Mouse (Mus musculus) heart, postnatal 36 days (tissue): ENCODE measurements around the gene Gli2. TPM values are rescaled to one million over a fixed set of nuclear protein-coding genes. Genes with fewer than 3 reads are reported as not detected.

Experiments
- DNase-seq, 2 experiments: peaks; one replicate each; pipeline ENCODE4 v3.0.0; 2021 to 2022
- intact Hi-C: fragments of 180-260 bp; cut with DNase I; formaldehyde crosslinking; loops from one replicate; pipeline ENCODE4 v1.15.1; 2025
- total RNA-seq, 2 experiments: library from RNA; stranded (reverse); gene quantifications; 2 replicates each; pipeline ENCODE4 v1.2.3; 2021

Gene Gli2
- total RNA-seq, 2 experiments from 2014 or later, result 1.0 to 2.0 TPM

GRCm38 (mm10) chr1:119052631-119053177 lies 715 bp downstream of the Gli2 start:
- intact Hi-C loops, result loop anchor here (5.0 kb wide), 2 partner anchors 70 to 115 kb away; no protein-coding TSS in a partner anchor
- peak; percentile 20 to 33 for DNase-seq

- peak in 1 of 2 experiments; percentile 33 for DNase-seq
- intact Hi-C loops, result loop anchor here (5.0 kb wide), 2 partner anchors 70 to 115 kb away; no protein-coding TSS in a partner anchor
Measured at GRCm38 (mm10) chr1:119051938-119052551, 1.4 kb downstream of the Gli2 start.

GRCm38 (mm10) chr1:119051192-119051937 lies 2.1 kb downstream of the Gli2 start:
- intact Hi-C loops, result loop anchor here (5.0 kb wide), 2 partner anchors 69 to 114 kb away; no protein-coding TSS in a partner anchor

GRCm38 (mm10) chr1:119049812-119050615 lies 3.4 kb downstream of the Gli2 start:
- intact Hi-C loops, result loop anchor here (5.0 kb wide), 2 partner anchors 68 to 113 kb away; no protein-coding TSS in a partner anchor
- DNase-seq, result peak in 1 of 2 experiments; percentile 25

More at GRCm38 (mm10) chr1:119051192-119051937, 2.1 kb downstream of the Gli2 start:
- DNase-seq, result no peak

- intact Hi-C loops, result no loop called here
- no peak for DNase-seq
Measured at GRCm38 (mm10) chr1:119048988-119049387, 4.4 kb downstream of the Gli2 start.

GRCm38 (mm10) chr1:119048547-119048946 lies 4.9 kb downstream of the Gli2 start:
- no peak for DNase-seq
- intact Hi-C loops, result no loop called here

- peak; percentile 50 to 68 for DNase-seq
- intact Hi-C loops, result no loop called here
Measured at GRCm38 (mm10) chr1:119047462-119048371, 5.7 kb downstream of the Gli2 start.

- intact Hi-C loops, result no loop called here
- DNase-seq, result no peak
Measured at GRCm38 (mm10) chr1:119038436-119038835, 15.0 kb downstream of the Gli2 start.

GRCm38 (mm10) chr1:119035931-119036330 lies 17.5 kb downstream of the Gli2 start:
- intact Hi-C loops, result no loop called here

GRCm38 (mm10) chr1:119035301-119035700 lies 18.1 kb downstream of the Gli2 start:
- intact Hi-C loops, result no loop called here
- DNase-seq, result no peak

More at GRCm38 (mm10) chr1:119035931-119036330, 17.5 kb downstream of the Gli2 start:
- no peak for DNase-seq

GRCm38 (mm10) chr1:119034163-119034705 lies 19.2 kb downstream of the Gli2 start:
- intact Hi-C loops, result no loop called here
- DNase-seq, result no peak

GRCm38 (mm10) chr1:119033450-119034162 lies 19.8 kb downstream of the Gli2 start:
- intact Hi-C loops, result no loop called here
- peak; percentile 68 to 77 for DNase-seq

GRCm38 (mm10) chr1:119031185-119031584 lies 22.2 kb downstream of the Gli2 start:
- intact Hi-C loops, result no loop called here

GRCm38 (mm10) chr1:119025647-119026358 lies 27.6 kb downstream of the Gli2 start:
- intact Hi-C loops, result no loop called here
- DNase-seq, result peak; percentile 54 to 56

More at GRCm38 (mm10) chr1:119031185-119031584, 22.2 kb downstream of the Gli2 start:
- DNase-seq, result peak; percentile 37 to 42

- intact Hi-C loops, result no loop called here
- DNase-seq, result peak; percentile 49 to 56
Measured at GRCm38 (mm10) chr1:119022311-119022710, 31.1 kb downstream of the Gli2 start.

GRCm38 (mm10) chr1:119020092-119020491 lies 33.3 kb downstream of the Gli2 start:
- no peak for DNase-seq
- intact Hi-C loops, result no loop called here

- no peak for DNase-seq
- intact Hi-C loops, result no loop called here
Measured at GRCm38 (mm10) chr1:119019056-119019455, 34.4 kb downstream of the Gli2 start.

- intact Hi-C loops, result no loop called here
- DNase-seq, result peak in 1 of 2 experiments; percentile 29
Measured at GRCm38 (mm10) chr1:119016866-119017265, 36.6 kb downstream of the Gli2 start.
